Comparison of ENCODE assay signal across 20 mouse cellular contexts in the genomic region with DNA sequence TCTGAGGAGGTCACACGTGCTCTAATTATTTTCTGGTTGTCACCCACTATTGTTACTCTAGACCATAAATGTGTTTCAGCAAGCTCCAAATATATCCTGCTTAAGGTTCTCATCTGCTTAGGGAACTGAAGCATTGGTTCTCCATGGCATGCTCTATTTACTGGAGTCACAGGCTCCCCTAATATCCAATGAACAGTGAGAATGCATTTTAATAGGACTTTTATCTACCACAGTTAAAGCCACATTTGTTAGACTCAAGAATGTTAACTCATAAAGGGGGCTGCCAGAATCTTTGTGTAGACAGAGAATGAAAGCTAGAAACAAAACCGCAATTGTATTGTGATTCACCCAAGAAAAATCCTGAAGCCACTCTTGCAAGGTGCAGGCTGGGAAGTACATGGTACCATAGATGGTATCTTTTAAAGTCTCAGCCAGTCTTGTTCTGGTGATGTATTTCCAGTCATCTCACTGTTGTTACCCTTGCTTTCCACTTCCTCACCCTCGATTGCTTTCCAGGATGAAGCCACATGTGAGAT.
A peak's percentile ranks its signal among the peaks of the same experiment; 100 is the strongest.
DNase-seq lines count a peak whose midpoint lies in the region; TF ChIP-seq lines count a peak whose summit lies in the region.
"Had no signal": no experiment of that assay in that cellular context is flagged by ENCODE, and none has a peak within 500 bp of the region (broad histone marks: within the 10 kb centered on the region; RNA-seq: fewer than 3 reads in every experiment).

No protein-coding gene starts in this region.

- DNase-seq in 3134 (ENCODE audit: extremely low read depth, insufficient read length, low spot score), result peak; percentile 10
- no peak for DNase-seq in right cerebral cortex, postnatal 14 days
- no peak for DNase-seq in retina, embryonic 14.5 days (ENCODE audit: low spot score)
- DNase-seq in cerebellum, adult 9-10 months, result no peak
- DNase-seq: adrenal gland, adult 8-10 months; adrenal gland, postnatal 14 days; adrenal gland, postnatal 36 days; B cell, adult 2 months; cerebellum, adult 11-12 months; cerebellum, adult 2 months; cerebellum, adult 9-11 months; cerebellum, postnatal 25 days had no signal

- H3K27me3 ChIP-seq in C2C12 (ENCODE audit: control insufficient read depth, insufficient read depth, insufficient read length), result no peaks in the 10 kb centered on the region
- H3K27me3 ChIP-seq: embryonic facial prominence, embryonic 12.5 days; forebrain, embryonic 12.5 days; Patski had no signal

- TF ChIP-seq POLR2A in embryonic fibroblast, embryonic 13.5 days (IDR thresholded peaks at IDR 0.05; ENCODE audit: low read depth, low read length), result no peak

- no peaks in the 10 kb centered on the region for H3K79me2 ChIP-seq in C2C12 (ENCODE audit: control insufficient read depth, insufficient read depth)

- H3ac ChIP-seq in C2C12 (ENCODE audit: control insufficient read depth, insufficient read length, low read depth), result no peak overlapping the region

- no peaks in the 10 kb centered on the region for H3K79me3 ChIP-seq in C2C12 (ENCODE audit: low read depth)

- no peaks in the 10 kb centered on the region for H3K36me3 ChIP-seq in C2C12 (ENCODE audit: control insufficient read depth, insufficient read depth)
- H3K36me3 ChIP-seq: embryonic facial prominence, embryonic 10.5 days; embryonic facial prominence, embryonic 12.5 days; forebrain, embryonic 10.5 days; forebrain, embryonic 12.5 days had no signal

- TF ChIP-seq CTCF in C2C12 (IDR thresholded peaks at IDR 0.05; ENCODE audit: control insufficient read depth, insufficient read depth, insufficient read length), result no peak
- no peak for TF ChIP-seq CTCF in embryonic fibroblast, embryonic 13.5 days (IDR thresholded peaks at IDR 0.05; ENCODE audit: borderline replicate concordance, insufficient read depth, low read length)

- no peak overlapping the region for H3K4me3 ChIP-seq in C2C12 (ENCODE audit: insufficient read depth, poor library complexity, severe bottlenecking)
- H3K4me3 ChIP-seq in embryonic fibroblast, embryonic 13.5 days (ENCODE audit: insufficient read depth, low read length), result no peak overlapping the region
- H3K4me3 ChIP-seq: embryonic facial prominence, embryonic 10.5 days; embryonic facial prominence, embryonic 12.5 days; erythroblast, embryonic 14.5 days; forebrain, embryonic 10.5 days; forebrain, embryonic 12.5 days had no signal

- H3K27ac ChIP-seq in embryonic fibroblast, embryonic 13.5 days (ENCODE audit: insufficient read depth, low read length), result peak overlapping the region; percentile 73
- H3K27ac ChIP-seq: embryonic facial prominence, embryonic 10.5 days; embryonic facial prominence, embryonic 12.5 days; forebrain, embryonic 10.5 days; forebrain, embryonic 12.5 days had no signal

- peaks cover 7% of the 10 kb centered on the region for H3K4me1 ChIP-seq in embryonic fibroblast, embryonic 13.5 days (ENCODE audit: control insufficient read depth, insufficient read depth, low read length)
- H3K4me1 ChIP-seq: embryonic facial prominence, embryonic 10.5 days; embryonic facial prominence, embryonic 12.5 days; forebrain, embryonic 10.5 days; forebrain, embryonic 12.5 days had no signal

TF ChIP-seq in C2C12, 6 proteins besides CTCF, POLR2A, EP300 and RAD21:
- no peak for TF ChIP-seq CEBPB (IDR thresholded peaks at IDR 0.05; ENCODE audit: low read depth)
- no peak for TF ChIP-seq MAX (IDR thresholded peaks at IDR 0.05)
- no peak for TF ChIP-seq MYOG (IDR thresholded peaks at IDR 0.05; ENCODE audit: control insufficient read depth, extremely low read depth, insufficient read length)
- TF ChIP-seq MYOD1 (IDR thresholded peaks at IDR 0.05; ENCODE audit: control insufficient read depth, insufficient read length, low read depth), result no peak
- TF ChIP-seq USF1 (IDR thresholded peaks at IDR 0.05; ENCODE audit: low read depth), result no peak
- TF ChIP-seq FOSL1 (IDR thresholded peaks at IDR 0.05; ENCODE audit: insufficient read depth, low read length, poor library complexity, severe bottlenecking), result peak; percentile 65
